Mouse (Mus musculus) hindbrain, embryonic 10.5 days (tissue): ENCODE data around the gene Nipa1. TPM values are rescaled to one million over a fixed set of nuclear protein-coding genes. Genes with fewer than 3 reads are reported as not detected.

Experiments
- DNase-seq: peaks from one replicate; pipeline ENCODE4 v3.0.0-alpha.2; 2017; ENCODE audit warnings: low spot score
- H3K27ac ChIP-seq: fragments of 300-500 bp; sonication (generic); 2 replicates; pipeline ENCODE4 v1.5.1; 2016; ENCODE audit warnings: mild to moderate bottlenecking, moderate library complexity
- H3K27me3 ChIP-seq: fragments of 300-500 bp; sonication (generic); 2 replicates; pipeline ENCODE4 v1.6.1; 2016; ENCODE audit warnings: mild to moderate bottlenecking; ENCODE audit not compliant: poor library complexity, insufficient read depth, severe bottlenecking
- H3K36me3 ChIP-seq: fragments of 300-500 bp; sonication (generic); 2 replicates; pipeline ENCODE4 v1.6.1; 2016; ENCODE audit warnings: mild to moderate bottlenecking, moderate library complexity
- H3K4me1 ChIP-seq: fragments of 300-500 bp; sonication (generic); replicated peaks from 2 replicates; pipeline ENCODE4 v1.6.1; 2016; ENCODE audit warnings: mild to moderate bottlenecking
- H3K4me3 ChIP-seq: fragments of 300-500 bp; sonication (generic); 2 replicates; pipeline ENCODE4 v1.5.1; 2016; ENCODE audit warnings: mild to moderate bottlenecking, moderate library complexity
- H3K9me3 ChIP-seq: fragments of 300-500 bp; sonication (generic); 2 replicates; pipeline ENCODE4 v1.6.1; 2016; ENCODE audit warnings: mild to moderate bottlenecking, moderate library complexity
- WGBS: fragments of 180-500 bp; shearing (Covaris S2); methylation state at CpG from one replicate; pipeline ENCODE4 v1.1.7; 2016; 5-methylcytosine and 5-hydroxymethylcytosine counted together
- polyA plus RNA-seq: library from polyadenylated mRNA; unstranded; fragments of >200 nt; fragmentation: Nextera tagmentation; extraction: Ambion mirVana; gene quantifications from 2 replicates; pipeline ENCODE4 v1.2.1, GENCODE M21; 2016

Nipa1 gene
- polyA plus RNA-seq, 1 experiment from 2014 or later, result 9.2 TPM

- 93% methylated on average over 3 of the region's 3 CpGs for WGBS
Measured at GRCm38 (mm10) chr7:55991129-55991528, 28.6 kb downstream of the Nipa1 start.

GRCm38 (mm10) chr7:55986526-55987214, 33.1 kb downstream of the Nipa1 start:
- H3K4me3 ChIP-seq, result peak overlapping the region; percentile 21; the same call in 1 of the 2 replicates
- H3K4me1 ChIP-seq, result no peaks in the 10 kb centered on the region
- peak; percentile 78 for DNase-seq
- 44% methylated on average over 13 of the region's 13 CpGs for WGBS
- no peak overlapping the region for H3K27ac ChIP-seq
- H3K36me3 ChIP-seq, result peaks cover 9% of the 10 kb centered on the region
- no peaks in the 10 kb centered on the region for H3K27me3 ChIP-seq
- H3K9me3 ChIP-seq, result no peaks in the 10 kb centered on the region

More at GRCm38 (mm10) chr7:55991129-55991528, 28.6 kb downstream of the Nipa1 start:
- Histone ChIP-seq H3K27me3 (no peaks in the 10 kb centered on the region), H3K4me1 (no peaks in the 10 kb centered on the region), H3K27ac (no peak overlapping the region), H3K36me3 (peaks cover 3% of the 10 kb centered on the region; the same call in 1 of the 2 replicates), H3K4me3 (no peak overlapping the region), H3K9me3 (no peaks in the 10 kb centered on the region)
- no peak for DNase-seq

- no peaks in the 10 kb centered on the region for H3K4me1 ChIP-seq
- no peak overlapping the region for H3K4me3 ChIP-seq
- no peak overlapping the region for H3K27ac ChIP-seq
- H3K36me3 ChIP-seq, result peaks cover 19% of the 10 kb centered on the region
- DNase-seq, result no peak
- H3K9me3 ChIP-seq, result no peaks in the 10 kb centered on the region
- no peaks in the 10 kb centered on the region for H3K27me3 ChIP-seq
- WGBS, result 78% methylated on average over 4 of the region's 4 CpGs
Measured at GRCm38 (mm10) chr7:55984754-55985153, 35.0 kb downstream of the Nipa1 start.

- 89% methylated on average over 5 of the region's 5 CpGs for WGBS
- no peaks in the 10 kb centered on the region for H3K4me1 ChIP-seq
- H3K4me3 ChIP-seq, result no peak overlapping the region
- no peaks in the 10 kb centered on the region for H3K27me3 ChIP-seq
- H3K9me3 ChIP-seq, result no peaks in the 10 kb centered on the region
- peaks cover 33% of the 10 kb centered on the region for H3K36me3 ChIP-seq
- no peak for DNase-seq
- no peak overlapping the region for H3K27ac ChIP-seq
Measured at GRCm38 (mm10) chr7:55983107-55983506, 36.6 kb downstream of the Nipa1 start.

- Histone ChIP-seq H3K36me3 (peaks cover 34% of the 10 kb centered on the region), H3K27me3 (no peaks in the 10 kb centered on the region), H3K4me1 (no peaks in the 10 kb centered on the region), H3K9me3 (no peaks in the 10 kb centered on the region), H3K27ac (no peak overlapping the region), H3K4me3 (no peak overlapping the region)
- 89% methylated on average over 10 of the region's 10 CpGs for WGBS
- no peak for DNase-seq
Measured at GRCm38 (mm10) chr7:55982010-55982700, 37.6 kb downstream of the Nipa1 start.

- Histone ChIP-seq H3K27me3 (no peaks in the 10 kb centered on the region), H3K9me3 (no peaks in the 10 kb centered on the region), H3K4me3 (no peak overlapping the region), H3K27ac (no peak overlapping the region), H3K4me1 (no peaks in the 10 kb centered on the region), H3K36me3 (peaks cover 34% of the 10 kb centered on the region)
- 91% methylated on average over 2 of the region's 2 CpGs for WGBS
- no peak for DNase-seq
Measured at GRCm38 (mm10) chr7:55981511-55981910, 38.2 kb downstream of the Nipa1 start.

- no peaks in the 10 kb centered on the region for H3K27me3 ChIP-seq
- no peak overlapping the region for H3K4me3 ChIP-seq
- WGBS, result 96% methylated on average over 2 of the region's 2 CpGs
- H3K27ac ChIP-seq, result no peak overlapping the region
- peaks cover 3% of the 10 kb centered on the region; the same call in 1 of the 2 replicates for H3K9me3 ChIP-seq
- no peak for DNase-seq
- no peaks in the 10 kb centered on the region for H3K4me1 ChIP-seq
- H3K36me3 ChIP-seq, result peaks cover 21% of the 10 kb centered on the region
Measured at GRCm38 (mm10) chr7:55974429-55974828, 45.3 kb downstream of the Nipa1 start.

GRCm38 (mm10) chr7:55969415-55969814, 50.3 kb downstream of the Nipa1 start:
- WGBS, result 74% methylated on average over 1 of the region's 1 CpGs
- DNase-seq, result no peak
- Histone ChIP-seq H3K36me3 (peaks cover 5% of the 10 kb centered on the region; the same call in 1 of the 2 replicates), H3K4me1 (peaks cover 24% of the 10 kb centered on the region), H3K4me3 (no peak overlapping the region), H3K9me3 (peaks cover 3% of the 10 kb centered on the region; the same call in 1 of the 2 replicates), H3K27me3 (no peaks in the 10 kb centered on the region), H3K27ac (no peak overlapping the region)

GRCm38 (mm10) chr7:55968258-55968901, 51.4 kb downstream of the Nipa1 start:
- H3K36me3 ChIP-seq, result no peaks in the 10 kb centered on the region
- H3K9me3 ChIP-seq, result peaks cover 3% of the 10 kb centered on the region; the same call in 1 of the 2 replicates
- DNase-seq, result peak; percentile 7
- peak overlapping the region; percentile 4; the same call in 1 of the 2 replicates for H3K27ac ChIP-seq
- H3K27me3 ChIP-seq, result no peaks in the 10 kb centered on the region
- H3K4me1 ChIP-seq, result peaks cover 26% of the 10 kb centered on the region
- peak overlapping the region; percentile 27 for H3K4me3 ChIP-seq
- WGBS, result 39% methylated on average over 16 of the region's 16 CpGs

GRCm38 (mm10) chr7:55966866-55967460, 52.8 kb downstream of the Nipa1 start:
- 14% methylated on average over 3 of the region's 3 CpGs for WGBS

GRCm38 (mm10) chr7:55962004-55962908, 57.5 kb downstream of the Nipa1 start, which contains the start of gene Nipa2:
Gene Nipa2, minus strand, starts transcription at chr7:55962476.
- peaks cover 27% of the 10 kb centered on the region for H3K4me1 ChIP-seq
- WGBS, result under 1% methylated on average over 70 of the region's 70 CpGs
- peak within 1 kb of the TSS; percentile 96 for H3K27ac ChIP-seq
- peak; percentile 94 for DNase-seq
- H3K27me3 ChIP-seq, result no peaks in the 10 kb centered on the region
- no peaks in the 10 kb centered on the region for H3K9me3 ChIP-seq
- H3K36me3 ChIP-seq, result peaks cover 26% of the 10 kb centered on the region
- H3K4me3 ChIP-seq, result peak within 1 kb of the TSS; percentile 93

More at GRCm38 (mm10) chr7:55966866-55967460, 52.8 kb downstream of the Nipa1 start:
- Histone ChIP-seq H3K4me3 (no peak overlapping the region), H3K4me1 (peaks cover 33% of the 10 kb centered on the region), H3K36me3 (no peaks in the 10 kb centered on the region), H3K27me3 (no peaks in the 10 kb centered on the region), H3K9me3 (peaks cover 3% of the 10 kb centered on the region; the same call in 1 of the 2 replicates), H3K27ac (0 out of 2 replicates have a peak overlapping the region, but pooled peaks have one; percentile 8)
- DNase-seq, result peak; percentile 38
